Mouse (Mus musculus): ENCODE results near the gene Gm13285. TPM values are rescaled to one million over a fixed set of nuclear protein-coding genes. Genes with fewer than 3 reads are reported as not detected.

The Gm13285 gene
- polyA plus RNA-seq, 1 experiment from 2014 or later, result not detected

Other genes starting within 250 kb of the Gm13285 start
- not detected in 2 replicates for gene Ifna15, start 241.4 kb upstream of the Gm13285 start, polyA plus RNA-seq (2021; fragmentation: Nextera tagmentation)
- not detected in 2 replicates for gene Ifna14, start 227.9 kb upstream of the Gm13285 start, polyA plus RNA-seq (2021; fragmentation: Nextera tagmentation)
- gene Ifna9, start 207.3 kb upstream of the Gm13285 start, polyA plus RNA-seq (2021; fragmentation: Nextera tagmentation), result not detected in 2 replicates
- gene Ifna12, start 196.3 kb upstream of the Gm13285 start, polyA plus RNA-seq (2021; fragmentation: Nextera tagmentation), result not detected in 2 replicates
- gene C87499, start 165.3 kb upstream of the Gm13285 start, polyA plus RNA-seq (2021; fragmentation: Nextera tagmentation), result not detected in 2 replicates
- not detected in 2 replicates for gene Ifna13, start 155.2 kb upstream of the Gm13285 start, polyA plus RNA-seq (2021; fragmentation: Nextera tagmentation)
- gene Ifna16, start 122.7 kb upstream of the Gm13285 start, polyA plus RNA-seq (2021; fragmentation: Nextera tagmentation), result not detected in 2 replicates
- not detected in 2 replicates for gene Ifna2, start 115.8 kb upstream of the Gm13285 start, polyA plus RNA-seq (2021; fragmentation: Nextera tagmentation)
- gene Ifnab, start 108.3 kb upstream of the Gm13285 start, polyA plus RNA-seq (2021; fragmentation: Nextera tagmentation), result not detected in 2 replicates
- gene Gm26566, start 77.9 kb upstream of the Gm13285 start, polyA plus RNA-seq (2021; fragmentation: Nextera tagmentation), result 1.0 and 1.5 TPM in 2 replicates
- 57.9 and 73.6 TPM in 2 replicates for gene Klhl9, start 77.2 kb upstream of the Gm13285 start, polyA plus RNA-seq (2021; fragmentation: Nextera tagmentation)
- not detected in 2 replicates for gene Gm13271, start 44.8 kb upstream of the Gm13285 start, polyA plus RNA-seq (2021; fragmentation: Nextera tagmentation)
- not detected in 2 replicates for gene Gm13283, start 39.5 kb upstream of the Gm13285 start, polyA plus RNA-seq (2021; fragmentation: Nextera tagmentation)
- not detected in 2 replicates for gene Gm13290, start 25.8 kb upstream of the Gm13285 start, polyA plus RNA-seq (2021; fragmentation: Nextera tagmentation)
- gene Gm13289, start 22.7 kb upstream of the Gm13285 start, polyA plus RNA-seq (2021; fragmentation: Nextera tagmentation), result not detected in 2 replicates
- gene Gm13272, start 19.8 kb upstream of the Gm13285 start, polyA plus RNA-seq (2021; fragmentation: Nextera tagmentation), result not detected in 2 replicates
- gene Ifnz, start 17.5 kb upstream of the Gm13285 start, polyA plus RNA-seq (2021; fragmentation: Nextera tagmentation), result not detected in 2 replicates
- gene Gm13276, start 14.0 kb upstream of the Gm13285 start, polyA plus RNA-seq (2021; fragmentation: Nextera tagmentation), result not detected in 2 replicates
- gene Gm13277, start 11.0 kb upstream of the Gm13285 start, polyA plus RNA-seq (2021; fragmentation: Nextera tagmentation), result not detected in 2 replicates
- gene Gm13278, start 8.1 kb upstream of the Gm13285 start, polyA plus RNA-seq (2021; fragmentation: Nextera tagmentation), result not detected in 2 replicates
- not detected in 2 replicates for gene Gm13275, start 5.2 kb upstream of the Gm13285 start, polyA plus RNA-seq (2021; fragmentation: Nextera tagmentation)
- gene Gm13279, start 2.3 kb upstream of the Gm13285 start, polyA plus RNA-seq (2021; fragmentation: Nextera tagmentation), result not detected in 2 replicates
- not detected in 2 replicates for gene Gm13287, start 3.6 kb downstream of the Gm13285 start, polyA plus RNA-seq (2021; fragmentation: Nextera tagmentation)
- gene Gm13288, start 5.9 kb downstream of the Gm13285 start, polyA plus RNA-seq (2021; fragmentation: Nextera tagmentation), result not detected in 2 replicates
- not detected in 2 replicates for gene Ifna7, start 16.6 kb downstream of the Gm13285 start, polyA plus RNA-seq (2021; fragmentation: Nextera tagmentation)
- gene Ifna11, start 20.3 kb downstream of the Gm13285 start, polyA plus RNA-seq (2021; fragmentation: Nextera tagmentation), result not detected in 2 replicates
- not detected in 2 replicates for gene Ifna6, start 27.8 kb downstream of the Gm13285 start, polyA plus RNA-seq (2021; fragmentation: Nextera tagmentation)
- gene Ifna5, start 35.9 kb downstream of the Gm13285 start, polyA plus RNA-seq (2021; fragmentation: Nextera tagmentation), result not detected in 2 replicates
- gene Ifna4, start 42.2 kb downstream of the Gm13285 start, polyA plus RNA-seq (2021; fragmentation: Nextera tagmentation), result not detected in 2 replicates
- gene Ifna1, start 50.4 kb downstream of the Gm13285 start, polyA plus RNA-seq (2021; fragmentation: Nextera tagmentation), result not detected in 2 replicates
- gene Ifne, start 80.5 kb downstream of the Gm13285 start, polyA plus RNA-seq (2021; fragmentation: Nextera tagmentation), result not detected in 2 replicates

All from left cerebral cortex, adult 6 months (tissue).